30 mouse cellular contexts compared by ENCODE assay signal in the genomic region with DNA sequence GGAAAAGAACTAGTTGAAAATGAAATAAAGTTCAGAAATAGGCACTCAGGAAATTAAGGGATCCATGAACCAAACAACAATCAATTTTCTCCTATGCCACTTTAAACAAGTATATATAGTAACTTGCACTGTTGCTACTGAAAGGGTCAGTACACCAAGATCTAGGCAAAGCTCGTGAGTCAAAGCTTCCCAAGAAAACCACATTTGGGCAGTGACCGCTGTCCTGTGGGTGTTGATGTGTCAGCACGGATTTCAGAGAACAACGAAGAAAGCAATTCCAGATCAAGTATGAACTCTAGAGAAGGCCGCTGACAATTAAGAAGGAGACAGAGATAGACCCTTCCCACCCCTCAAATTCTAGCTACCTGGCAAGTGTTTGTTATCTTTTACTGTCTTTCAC. TPM values are rescaled to one million over a fixed set of nuclear protein-coding genes. Genes with fewer than 3 reads are reported as not detected.
DNase-seq lines count a peak whose midpoint lies in the region; ATAC-seq and TF ChIP-seq lines count a peak whose summit lies in the region.
"Had no signal": no experiment of that assay in that cellular context is flagged by ENCODE, and none has a peak within 500 bp of the region (broad histone marks: within the 10 kb centered on the region; RNA-seq: fewer than 3 reads in every experiment).

No protein-coding gene starts in this region.

- TF ChIP-seq CTCF in layer of hippocampus, adult 2 months (conservative IDR thresholded peaks at IDR 0.05), result no peak

- H3K27ac ChIP-seq in layer of hippocampus, adult 2 months, result peak overlapping the region; percentile 84; the same call in 1 of the 2 replicates
- H3K27ac ChIP-seq: embryonic facial prominence, embryonic 10.5 days; embryonic facial prominence, embryonic 13.5 days; forebrain, embryonic 12.5 days; forebrain, embryonic 15.5 days; heart, adult 2 months; heart, embryonic 15.5 days; hindbrain, embryonic 14.5 days; hindbrain, postnatal 0 days had no signal

- no peak for ATAC-seq in CD4-positive, CD25-positive, alpha-beta regulatory T cell, adult 4 months
- ATAC-seq: activated CD4-positive, CD25-positive, alpha-beta regulatory T cell, adult 4 months; forebrain, embryonic 15.5 days; hindbrain, postnatal 0 days; inflammation-experienced regulatory T-cells, adult 6 months; intestine, embryonic 16.5 days had no signal

- H3K4me3 ChIP-seq in layer of hippocampus, adult 2 months, result no peak overlapping the region
- H3K4me3 ChIP-seq: embryonic facial prominence, embryonic 10.5 days; embryonic facial prominence, embryonic 13.5 days; erythroblast, embryonic 14.5 days; forebrain, embryonic 12.5 days; forebrain, embryonic 15.5 days; heart, adult 2 months; heart, embryonic 12.5 days; heart, embryonic 15.5 days had no signal

- no peak for DNase-seq in layer of hippocampus, adult 2 months (ENCODE audit: low spot score in 2 of 2)
- DNase-seq in layer of hippocampus, adult 11-12 months (ENCODE audit: low spot score), result no peak
- DNase-seq in 416B (ENCODE audit: low read depth) (peak; percentile 65), adipocyte (ENCODE audit: low spot score) (peak; percentile 42)
- DNase-seq in thymus, postnatal 25 days, result no peak
- DNase-seq: adrenal gland, postnatal 10 days; adrenal gland, postnatal 36 days; B cell, adult 2 months; cerebellum, adult 11-12 months; cerebellum, adult 8-10 months; cerebellum, postnatal 10 days; cerebellum, postnatal 36 days; embryo, embryonic 11 days; gastrocnemius, postnatal 25 days; heart, adult 2 months; heart, postnatal 10 days; heart, postnatal 4 days had no signal

RNA-seq across cellular contexts. Expression of a gene that starts 9.2 kb away (rescaled TPM):
- 100 to 1,000 TPM; 430 to 443 TPM for total RNA-seq in layer of hippocampus, adult 2 months (2021)
- polyA plus RNA-seq in CD4-positive, CD25-positive, alpha-beta regulatory T cell, adult 4 months (2017; shearing (Covaris generic)), result 1 to 10 TPM in 1 of 2 experiments, under 1 TPM in 1; 0.71 to 2.3 TPM

Comparison
In these comparisons a context has a peak if more than half of its experiments do, and no peak if none do; other contexts are left out.
1. DNase-seq: peak in 416B (single experiment) and adipocyte (single experiment); none in layer of hippocampus, adult 2 months (0 of 2), layer of hippocampus, adult 11-12 months (single experiment) and thymus, postnatal 25 days (single experiment).